Mouse (Mus musculus): ENCODE results near the gene Rasgrp2. TPM values are rescaled to one million over a fixed set of nuclear protein-coding genes. Genes with fewer than 3 reads are reported as not detected.

Gene Rasgrp2
- polyA plus RNA-seq (2015; fragmentation: Nextera tagmentation; extraction: Ambion mirVana): 38.5 and 41.5 TPM in 2 replicates

DNA sequence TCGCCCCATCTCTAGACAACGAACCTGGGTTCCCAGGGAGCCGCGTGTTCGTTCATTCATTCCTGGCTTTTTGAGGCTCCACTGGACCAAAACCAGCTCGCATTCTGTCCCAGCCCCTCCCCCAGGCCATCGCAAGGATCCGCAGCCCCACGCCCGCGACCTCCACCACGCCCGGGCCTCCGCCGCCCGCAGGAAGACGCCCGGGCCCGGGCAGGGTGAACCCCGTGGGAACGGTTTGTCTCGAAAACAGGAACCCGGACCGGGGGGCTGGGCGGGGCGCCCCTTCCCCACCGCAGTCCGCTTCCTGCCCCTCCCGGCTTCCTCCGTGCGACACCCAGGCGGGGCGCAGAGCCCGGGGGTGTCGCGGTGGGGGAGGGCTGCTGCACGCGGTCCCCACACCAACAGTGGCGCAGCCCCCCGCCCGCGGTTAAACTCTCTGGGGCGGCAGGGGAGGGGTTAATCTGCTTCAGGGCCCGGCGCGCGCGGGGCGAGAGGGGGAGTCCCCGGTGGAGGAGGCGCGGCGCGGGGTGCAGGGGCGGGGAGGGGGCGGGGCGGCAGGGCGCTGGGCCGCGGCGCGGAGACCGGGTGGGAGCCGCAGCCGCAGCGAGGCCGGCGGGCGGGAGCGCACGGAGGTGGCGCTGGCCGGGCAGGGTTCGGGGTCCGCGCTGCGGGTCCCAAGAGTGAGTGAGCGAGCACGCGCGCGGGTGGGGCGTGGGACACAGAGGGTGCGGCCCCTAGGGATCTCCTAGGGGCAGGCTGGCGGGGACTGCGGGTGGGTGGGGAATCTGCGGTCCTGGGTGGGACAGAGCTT lies at the start of gene Rasgrp2:
Gene Rasgrp2, plus strand, starts transcription at position 56 of the 811 bp plus-strand sequence.
- Histone ChIP-seq H3K36me3 (ENCODE audit: control insufficient read depth, insufficient read depth) (no peaks in the 10 kb centered on the region), H3K9me3 (ENCODE audit: control insufficient read depth) (no peaks in the 10 kb centered on the region), H3K27me3 (replicated peaks; ENCODE audit: control insufficient read depth, insufficient read depth, low read length) (peaks cover 30% of the 10 kb centered on the region), H3K27ac (ENCODE audit: low read depth, low read length) (peak within 1 kb of the TSS; percentile 15; the same call in 1 of the 2 replicates), H3K4me1 (replicated peaks; ENCODE audit: control insufficient read depth, insufficient read depth, low read length) (peaks cover 14% of the 10 kb centered on the region; the same call in 1 of the 2 replicates), H3K4me2 (replicated peaks; ENCODE audit: low read depth) (peak within 1 kb of the TSS; percentile 78), H3K9ac (ENCODE audit: low read depth, low read length) (peak within 1 kb of the TSS; percentile 19; the same call in 1 of the 2 replicates), H3K4me3 (ENCODE audit: low read depth, low read length) (peak within 1 kb of the TSS; percentile 52)
- ATAC-seq: no peak
- no peak for TF ChIP-seq CTCF (IDR thresholded peaks at IDR 0.05; ENCODE audit: low read depth)
- WGBS: under 1% methylated on average over 60 of the region's 87 CpGs

DNA sequence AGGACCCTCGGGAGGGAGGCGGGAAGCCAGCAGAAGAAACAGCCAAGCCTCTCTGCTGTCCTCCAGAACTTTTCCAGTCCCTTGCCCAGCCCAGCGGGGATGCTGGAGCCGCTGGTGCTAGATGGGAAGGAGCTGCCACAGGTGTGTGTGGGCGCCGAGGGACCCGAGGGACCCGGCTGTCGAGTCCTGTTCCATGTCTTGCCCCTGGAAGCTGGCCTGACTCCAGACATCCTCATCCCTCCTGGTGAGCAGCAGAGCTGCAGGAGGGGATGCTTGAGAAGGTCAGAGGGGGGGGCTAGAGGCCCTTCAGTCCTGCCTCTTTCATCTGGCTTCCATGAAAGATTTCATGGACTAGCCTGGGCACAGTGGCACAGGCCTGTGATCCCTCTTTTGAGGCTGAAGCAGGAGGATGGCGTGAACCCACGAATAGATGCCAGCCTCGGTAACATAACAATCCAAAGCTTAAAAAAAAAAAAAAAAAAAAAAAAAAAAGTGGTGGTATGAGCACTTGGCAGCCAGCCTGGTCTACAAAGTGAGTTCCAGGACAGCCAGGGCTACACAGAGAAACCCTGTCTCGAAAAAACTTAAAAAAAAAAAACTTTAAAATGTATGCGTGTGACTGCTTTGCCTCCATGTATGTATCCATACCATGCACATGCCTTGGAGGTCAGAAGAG lies 47.6 kb upstream of the Rasgrp2 start:
- Histone ChIP-seq H3K27ac (ENCODE audit: low read depth, low read length) (no peak overlapping the region), H3K4me1 (replicated peaks; ENCODE audit: control insufficient read depth, insufficient read depth, low read length) (no peaks in the 10 kb centered on the region), H3K9ac (ENCODE audit: low read depth, low read length) (no peak overlapping the region), H3K36me3 (ENCODE audit: control insufficient read depth, insufficient read depth) (peaks cover 21% of the 10 kb centered on the region; the same call in 1 of the 2 replicates), H3K9me3 (ENCODE audit: control insufficient read depth) (no peaks in the 10 kb centered on the region), H3K27me3 (replicated peaks; ENCODE audit: control insufficient read depth, insufficient read depth, low read length) (no peaks in the 10 kb centered on the region), H3K4me3 (ENCODE audit: low read depth, low read length) (no peak overlapping the region), H3K4me2 (replicated peaks; ENCODE audit: low read depth) (no peak overlapping the region)
- WGBS: 69% methylated on average over 14 of the region's 14 CpGs
- no peak for TF ChIP-seq CTCF (IDR thresholded peaks at IDR 0.05; ENCODE audit: low read depth)
- no peak for ATAC-seq

DNA sequence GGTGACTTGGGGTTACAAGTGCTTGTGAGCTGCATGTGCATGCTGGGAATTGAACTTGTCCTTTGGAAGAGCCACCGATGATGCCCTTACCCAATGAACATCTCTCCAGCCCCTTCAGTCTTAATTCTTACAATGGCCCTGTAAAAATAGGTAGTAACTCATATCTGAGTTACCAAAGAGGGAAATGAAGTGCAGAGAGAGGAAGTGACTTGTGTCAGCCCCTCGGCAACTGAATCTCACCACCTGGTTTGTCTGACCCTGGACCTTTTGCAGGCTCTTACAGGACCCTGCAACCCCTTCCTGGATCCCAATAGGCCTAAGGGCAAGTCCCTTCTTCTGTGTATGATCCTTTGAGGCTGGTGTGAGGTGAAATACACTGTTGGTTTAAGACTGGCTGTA lies 47.0 kb upstream of the Rasgrp2 start:
- no peak for TF ChIP-seq CTCF (IDR thresholded peaks at IDR 0.05; ENCODE audit: low read depth)
- WGBS: 70% methylated on average over 2 of the region's 2 CpGs
- Histone ChIP-seq H3K27ac (ENCODE audit: low read depth, low read length) (no peak overlapping the region), H3K9me3 (ENCODE audit: control insufficient read depth) (no peaks in the 10 kb centered on the region), H3K36me3 (ENCODE audit: control insufficient read depth, insufficient read depth) (peaks cover 19% of the 10 kb centered on the region; the same call in 1 of the 2 replicates), H3K4me2 (replicated peaks; ENCODE audit: low read depth) (no peak overlapping the region), H3K9ac (ENCODE audit: low read depth, low read length) (no peak overlapping the region), H3K27me3 (replicated peaks; ENCODE audit: control insufficient read depth, insufficient read depth, low read length) (no peaks in the 10 kb centered on the region), H3K4me3 (ENCODE audit: low read depth, low read length) (no peak overlapping the region), H3K4me1 (replicated peaks; ENCODE audit: control insufficient read depth, insufficient read depth, low read length) (no peaks in the 10 kb centered on the region)
- no peak for ATAC-seq

DNA sequence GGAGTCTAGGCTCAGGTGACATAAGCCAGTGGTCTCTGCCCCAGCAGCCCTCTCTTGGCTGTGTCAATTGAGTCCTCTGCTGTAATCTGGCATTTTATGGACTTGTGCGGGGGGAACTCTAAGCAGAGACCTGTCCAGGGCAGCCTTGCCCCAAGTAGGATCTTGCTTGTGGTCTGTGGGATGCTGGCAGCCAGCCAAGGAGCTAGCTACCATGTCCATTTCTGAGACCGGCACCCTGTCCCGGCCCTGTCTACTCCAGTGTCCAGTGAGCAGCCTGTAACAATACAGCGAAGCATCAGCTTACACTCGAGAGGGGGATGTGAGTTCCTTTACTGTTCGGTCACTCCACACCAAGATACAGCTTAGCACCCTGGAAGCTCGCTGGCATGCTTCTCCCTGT lies 45.1 kb upstream of the Rasgrp2 start:
- Histone ChIP-seq H3K36me3 (ENCODE audit: control insufficient read depth, insufficient read depth) (peaks cover 13% of the 10 kb centered on the region; the same call in 1 of the 2 replicates), H3K4me2 (replicated peaks; ENCODE audit: low read depth) (no peak overlapping the region), H3K9me3 (ENCODE audit: control insufficient read depth) (no peaks in the 10 kb centered on the region), H3K27me3 (replicated peaks; ENCODE audit: control insufficient read depth, insufficient read depth, low read length) (no peaks in the 10 kb centered on the region), H3K4me1 (replicated peaks; ENCODE audit: control insufficient read depth, insufficient read depth, low read length) (no peaks in the 10 kb centered on the region), H3K9ac (ENCODE audit: low read depth, low read length) (no peak overlapping the region), H3K27ac (ENCODE audit: low read depth, low read length) (no peak overlapping the region), H3K4me3 (ENCODE audit: low read depth, low read length) (no peak overlapping the region)
- WGBS: 89% methylated on average over 7 of the region's 7 CpGs
- ATAC-seq: no peak
- TF ChIP-seq CTCF (IDR thresholded peaks at IDR 0.05; ENCODE audit: low read depth): no peak

DNA sequence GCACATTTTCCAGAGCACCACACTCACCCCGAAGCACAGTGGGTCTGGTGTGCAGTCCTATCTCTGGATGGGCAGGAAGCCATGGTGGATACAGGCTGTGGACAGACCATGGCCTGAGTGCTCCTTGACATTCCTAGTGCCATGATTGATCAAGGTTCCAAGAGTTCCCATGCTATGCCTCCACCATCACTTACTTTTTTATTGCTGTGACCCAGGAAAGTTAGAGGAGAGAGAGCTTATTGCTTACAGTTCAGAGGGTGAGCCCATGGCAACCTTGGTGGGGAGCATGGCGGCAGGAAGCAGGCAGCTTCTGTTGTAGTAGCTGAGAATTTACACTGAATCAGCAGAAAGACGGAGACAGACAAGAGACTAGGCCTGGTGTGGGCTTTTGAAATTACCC lies 37.8 kb upstream of the Rasgrp2 start:
- 92% methylated on average over 3 of the region's 3 CpGs for WGBS
- ATAC-seq: no peak

DNA sequence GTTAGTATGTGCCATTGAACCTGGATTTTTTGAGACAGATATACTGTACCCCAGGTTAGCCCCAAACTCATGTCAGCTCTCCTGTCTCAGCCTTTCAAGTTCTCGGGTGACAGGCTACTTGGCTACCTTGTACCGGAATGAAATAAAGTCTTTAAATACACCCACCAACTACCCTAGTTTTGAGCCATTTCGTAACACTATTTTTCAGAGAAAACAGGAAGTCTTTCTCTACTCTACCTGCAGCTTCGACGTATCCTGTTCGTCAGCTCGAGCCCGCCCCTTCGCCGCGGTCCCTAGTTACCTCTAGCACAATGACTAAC lies 36.1 kb upstream of the Rasgrp2 start:
- under 1% methylated on average over 11 of the region's 11 CpGs for WGBS
- peaks cover 22% of the 10 kb centered on the region for H3K36me3 ChIP-seq (ENCODE audit: control insufficient read depth, insufficient read depth)

More for the DNA sequence above, 37.8 kb upstream of the Rasgrp2 start:
- Histone ChIP-seq H3K27ac (ENCODE audit: low read depth, low read length) (no peak overlapping the region), H3K4me3 (ENCODE audit: low read depth, low read length) (no peak overlapping the region), H3K4me1 (replicated peaks; ENCODE audit: control insufficient read depth, insufficient read depth, low read length) (peaks cover 3% of the 10 kb centered on the region; the same call in 1 of the 2 replicates), H3K4me2 (replicated peaks; ENCODE audit: low read depth) (no peak overlapping the region), H3K9me3 (ENCODE audit: control insufficient read depth) (no peaks in the 10 kb centered on the region), H3K36me3 (ENCODE audit: control insufficient read depth, insufficient read depth) (peaks cover 7% of the 10 kb centered on the region), H3K27me3 (replicated peaks; ENCODE audit: control insufficient read depth, insufficient read depth, low read length) (no peaks in the 10 kb centered on the region), H3K9ac (ENCODE audit: low read depth, low read length) (no peak overlapping the region)
- no peak for TF ChIP-seq CTCF (IDR thresholded peaks at IDR 0.05; ENCODE audit: low read depth)

More for the DNA sequence above, 36.1 kb upstream of the Rasgrp2 start:
- peak overlapping the region; percentile 88 for H3K4me3 ChIP-seq (ENCODE audit: low read depth, low read length)
- no peaks in the 10 kb centered on the region for H3K9me3 ChIP-seq (ENCODE audit: control insufficient read depth)
- peak overlapping the region; percentile 55 for H3K4me2 ChIP-seq (replicated peaks; ENCODE audit: low read depth)
- no peak; the same call in 1 of the 2 replicates for ATAC-seq
- no peak overlapping the region for H3K9ac ChIP-seq (ENCODE audit: low read depth, low read length)
- H3K4me1 ChIP-seq (replicated peaks; ENCODE audit: control insufficient read depth, insufficient read depth, low read length): peaks cover 3% of the 10 kb centered on the region; the same call in 1 of the 2 replicates
- TF ChIP-seq CTCF (IDR thresholded peaks at IDR 0.05; ENCODE audit: low read depth): no peak
- no peaks in the 10 kb centered on the region for H3K27me3 ChIP-seq (replicated peaks; ENCODE audit: control insufficient read depth, insufficient read depth, low read length)
- H3K27ac ChIP-seq (ENCODE audit: low read depth, low read length): peak overlapping the region; percentile 99
